Mouse (Mus musculus) T-helper 2 cell (primary cell): Measurements from ENCODE around the gene Lrrc1.

ENCODE experiments used
- in situ Hi-C: fragments of 300-600 bp; cut with MboI, MseI; formaldehyde crosslinking; loops from one replicate; pipeline ENCODE4 v1.15.1; 2025; ENCODE audit warnings: high pct_unique_total_duplicates

The Lrrc1 gene

GRCm38 (mm10) chr9:77502548-77503438, 41.9 kb downstream of the Lrrc1 start:
- in situ Hi-C loops, result no loop called here

- in situ Hi-C loops, result no loop called here
Measured at GRCm38 (mm10) chr9:77502171-77502547, 42.5 kb downstream of the Lrrc1 start.

- in situ Hi-C loops, result no loop called here
Measured at GRCm38 (mm10) chr9:77499084-77499483, 45.6 kb downstream of the Lrrc1 start.

- in situ Hi-C loops, result no loop called here
Measured at GRCm38 (mm10) chr9:77498406-77498805, 46.3 kb downstream of the Lrrc1 start.

- in situ Hi-C loops, result no loop called here
Measured at GRCm38 (mm10) chr9:77497173-77497572, 47.5 kb downstream of the Lrrc1 start.

- in situ Hi-C loops, result no loop called here
Measured at GRCm38 (mm10) chr9:77496540-77497062, 48.1 kb downstream of the Lrrc1 start.

GRCm38 (mm10) chr9:77494307-77494706, 50.4 kb downstream of the Lrrc1 start:
- in situ Hi-C loops, result no loop called here

GRCm38 (mm10) chr9:77488611-77489010, 56.1 kb downstream of the Lrrc1 start:
- in situ Hi-C loops, result no loop called here

- in situ Hi-C loops, result no loop called here
Measured at GRCm38 (mm10) chr9:77487427-77487826, 57.2 kb downstream of the Lrrc1 start.

GRCm38 (mm10) chr9:77485915-77486314, 58.8 kb downstream of the Lrrc1 start:
- in situ Hi-C loops, result no loop called here

- in situ Hi-C loops, result no loop called here
Measured at GRCm38 (mm10) chr9:77484751-77485150, 59.9 kb downstream of the Lrrc1 start.

GRCm38 (mm10) chr9:77483559-77483958, 61.1 kb downstream of the Lrrc1 start:
- in situ Hi-C loops, result no loop called here

GRCm38 (mm10) chr9:77482281-77482680, 62.4 kb downstream of the Lrrc1 start:
- in situ Hi-C loops, result no loop called here

- in situ Hi-C loops, result no loop called here
Measured at GRCm38 (mm10) chr9:77481380-77481779, 63.3 kb downstream of the Lrrc1 start.

- in situ Hi-C loops, result no loop called here
Measured at GRCm38 (mm10) chr9:77480574-77481319, 63.9 kb downstream of the Lrrc1 start.

GRCm38 (mm10) chr9:77480001-77480400, 64.7 kb downstream of the Lrrc1 start:
- in situ Hi-C loops, result no loop called here

- in situ Hi-C loops, result no loop called here
Measured at GRCm38 (mm10) chr9:77478166-77478920, 66.3 kb downstream of the Lrrc1 start.

GRCm38 (mm10) chr9:77474535-77474934, 70.1 kb downstream of the Lrrc1 start:
- in situ Hi-C loops, result no loop called here

GRCm38 (mm10) chr9:77472557-77472956, 72.1 kb downstream of the Lrrc1 start:
- in situ Hi-C loops, result no loop called here

- in situ Hi-C loops, result no loop called here
Measured at GRCm38 (mm10) chr9:77471646-77472220, 72.9 kb downstream of the Lrrc1 start.

- in situ Hi-C loops, result no loop called here
Measured at GRCm38 (mm10) chr9:77469791-77470607, 74.7 kb downstream of the Lrrc1 start.
